Mouse (Mus musculus) C2C12 (cell line): ENCODE measurements at regions not wholly inside any gene's neighbourhood (a gene's known extent, or its start where the extent isn't known, plus 50 kb on each side); places are given as distances from the start of the nearest gene placed in this dataset.

Experiments
- CTCF ChIP-seq: IDR thresholded peaks from one replicate; pipeline ENCODE4 v1.5.1; 2011; ENCODE audit not compliant: control insufficient read depth, insufficient read depth, insufficient read length
- MAX ChIP-seq: IDR thresholded peaks from one replicate; pipeline ENCODE4 v1.6.1; 2011; ENCODE audit warnings: mild to moderate bottlenecking, control low read depth
- MYOG ChIP-seq: IDR thresholded peaks from one replicate; pipeline ENCODE4 v1.6.1; 2011; ENCODE audit not compliant: control insufficient read depth, insufficient read length; ENCODE audit errors: extremely low read depth

GRCm38 (mm10) chr16:7549568-7549967 lies 875.4 kb downstream of the Tmem114 start:
- TF ChIP-seq CTCF (no peak), MAX (no peak), MYOG (no peak)
